Mouse (Mus musculus) right cerebral cortex, postnatal 4 days (tissue): ENCODE results near the gene Ypel3.
"Not testable (repeated sequence)": the region's sequence is repeated elsewhere in the genome, so short reads cannot be mapped to it uniquely, and the experiment has no call there.

Experiments
- DNase-seq: peaks from one replicate; pipeline ENCODE4 v3.0.0-alpha.2; 2022

Gene Ypel3

DNA sequence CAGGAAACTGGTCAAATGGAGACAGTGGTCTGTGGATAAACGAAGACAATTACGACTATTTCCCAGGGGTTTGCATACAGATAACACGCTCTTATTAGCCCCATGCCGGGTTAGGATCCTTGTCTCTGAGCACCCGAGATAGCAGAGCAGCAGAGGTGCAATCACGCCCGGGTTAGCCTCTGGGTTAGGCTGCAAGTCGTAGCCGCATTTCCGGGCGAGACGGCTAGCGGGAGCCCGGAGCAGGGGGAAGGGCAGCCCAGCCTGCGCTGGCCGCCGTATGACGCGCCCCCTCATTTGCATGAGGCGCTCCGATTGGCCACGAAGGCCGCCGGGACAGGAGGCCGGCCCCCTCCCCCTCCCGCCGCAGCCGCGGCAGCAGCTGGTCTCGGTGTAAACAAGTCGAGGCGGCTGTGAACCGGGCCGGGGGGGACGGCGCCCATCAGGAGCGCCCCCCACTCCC is at the start of gene Ypel3:
Gene Ypel3 (plus strand): TSS at position 358 of the 460 bp plus-strand sequence.
- peak; percentile 89 for DNase-seq

DNA sequence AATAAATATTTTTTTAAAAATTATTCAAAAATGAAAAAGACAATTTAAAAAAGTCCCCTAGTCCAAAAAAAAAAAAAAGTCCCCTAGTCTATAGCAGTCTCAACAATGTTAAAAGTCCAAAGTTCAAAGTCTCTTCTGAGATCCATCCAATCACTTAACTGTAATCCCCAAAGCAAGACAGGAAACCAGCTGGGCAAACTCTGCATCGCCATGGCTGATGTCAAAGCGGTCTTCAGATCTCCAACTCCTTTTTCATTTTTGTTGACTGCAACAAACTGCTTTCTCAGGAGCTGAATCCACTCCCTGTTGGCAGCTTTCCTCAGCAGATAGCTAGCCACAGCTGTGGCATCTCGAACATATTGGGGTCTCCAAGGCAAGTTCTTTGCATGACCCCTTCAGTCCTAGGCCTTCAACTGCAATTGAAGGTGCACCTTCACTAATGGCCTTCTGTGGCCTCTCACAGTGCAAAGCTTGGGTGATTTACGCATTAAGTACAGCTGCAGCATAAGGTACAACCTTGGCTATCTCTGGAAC is 46.4 kb upstream of the Ypel3 start:
- DNase-seq: not testable (repeated sequence)

DNA sequence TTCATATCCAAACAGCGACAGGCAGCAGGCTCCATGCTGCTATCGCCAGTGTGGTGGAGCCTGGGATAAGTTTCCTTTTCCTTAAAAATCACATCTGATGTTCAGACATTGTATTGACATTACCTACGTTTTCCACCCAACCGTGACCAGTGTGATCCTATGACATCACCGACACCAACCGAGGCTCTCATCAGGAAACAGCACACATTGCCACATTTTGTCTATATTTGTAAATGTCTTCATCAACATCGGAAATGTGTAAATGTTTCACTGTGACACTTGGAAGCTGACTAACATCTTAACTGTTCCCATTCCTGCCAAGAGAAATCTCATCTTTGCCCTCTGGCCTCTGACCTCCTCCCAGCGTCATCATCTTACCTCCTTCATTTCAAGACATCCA is 40.6 kb upstream of the Ypel3 start:
- no peak for DNase-seq

DNA sequence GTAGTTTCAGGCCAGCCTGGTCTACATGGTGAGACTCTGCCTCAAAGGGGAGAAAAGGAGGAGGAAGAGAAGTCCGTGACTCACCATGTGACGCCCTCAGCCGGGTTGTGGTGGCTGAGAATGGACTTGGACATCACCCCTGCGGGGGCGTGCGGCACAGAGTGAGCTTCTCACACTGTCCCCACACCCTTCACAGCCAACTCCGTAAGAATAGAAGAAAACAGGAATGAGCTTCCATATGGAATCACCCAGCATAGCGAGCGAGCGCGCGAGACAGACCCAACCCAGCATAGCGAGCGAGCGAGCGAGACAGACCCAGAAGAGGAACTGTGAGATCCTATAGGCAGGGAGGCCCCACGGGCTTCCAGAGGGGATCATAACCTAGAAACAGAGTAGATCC is 37.2 kb upstream of the Ypel3 start:
- DNase-seq: peak; percentile 11

DNA sequence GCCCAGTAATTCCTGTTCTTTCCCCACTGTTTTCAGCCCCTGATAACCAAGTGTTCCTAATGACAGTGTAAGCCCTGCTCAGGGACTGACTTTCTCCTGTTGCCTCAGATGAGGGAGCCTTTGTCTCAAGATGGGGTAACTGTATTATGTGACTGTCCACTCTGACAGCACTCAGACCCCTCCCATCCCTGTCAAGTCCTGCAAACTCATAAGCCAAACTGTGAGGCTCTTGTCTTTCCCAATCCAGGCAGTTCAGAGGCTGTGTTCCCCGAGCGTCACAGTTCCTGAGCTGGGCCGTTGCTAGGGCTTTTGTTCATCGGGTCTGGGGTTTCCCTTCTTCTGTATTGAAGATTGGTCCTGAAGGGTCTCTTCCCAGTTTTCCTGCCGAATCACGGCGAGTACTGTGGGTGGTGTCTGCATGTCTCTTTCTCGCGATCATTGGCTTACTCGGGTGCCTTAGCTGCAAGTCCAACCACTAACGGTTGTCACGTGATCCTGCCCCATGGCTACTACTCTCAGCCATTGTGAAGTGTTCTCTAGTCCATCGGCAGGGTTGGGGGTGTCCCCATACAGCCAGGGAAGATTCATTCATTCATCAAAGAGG is 36.5 kb upstream of the Ypel3 start:
- DNase-seq: no peak

DNA sequence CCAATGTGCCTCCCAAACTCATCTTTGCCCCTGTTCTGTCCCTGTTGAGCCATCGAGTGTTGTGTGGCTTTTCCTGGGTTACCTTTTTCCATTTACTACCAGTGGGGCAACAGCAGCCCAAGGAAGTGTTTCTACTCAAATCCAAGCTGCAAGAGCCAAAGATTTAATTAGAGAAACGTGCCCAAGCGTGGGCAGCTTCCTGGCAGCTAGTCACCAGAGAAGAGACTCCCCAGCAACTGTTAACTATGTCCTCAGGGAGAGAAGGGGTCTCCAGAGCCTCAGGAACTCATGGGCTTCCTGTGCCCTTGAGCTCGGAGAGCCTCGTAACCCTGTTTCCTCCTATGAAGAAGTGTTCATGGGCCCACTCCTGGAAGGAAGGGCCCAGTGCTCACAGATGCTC is 35.8 kb upstream of the Ypel3 start:
- no peak for DNase-seq

DNA sequence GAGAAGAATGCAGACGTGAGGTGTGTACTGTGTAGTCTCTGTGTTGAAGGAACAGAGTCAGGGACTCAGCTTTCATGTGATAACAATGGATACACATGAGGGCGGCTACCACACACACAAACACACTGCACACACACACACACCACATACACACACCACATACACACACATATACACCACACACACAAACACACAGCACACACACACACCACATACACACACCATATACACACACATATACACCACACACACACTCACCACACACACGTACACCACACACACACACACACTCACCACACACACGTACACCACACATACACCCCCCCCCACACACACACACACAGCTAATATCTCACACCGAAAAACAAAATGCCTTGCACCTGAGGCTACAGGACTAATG is 35.3 kb upstream of the Ypel3 start:
- DNase-seq: no peak

DNA sequence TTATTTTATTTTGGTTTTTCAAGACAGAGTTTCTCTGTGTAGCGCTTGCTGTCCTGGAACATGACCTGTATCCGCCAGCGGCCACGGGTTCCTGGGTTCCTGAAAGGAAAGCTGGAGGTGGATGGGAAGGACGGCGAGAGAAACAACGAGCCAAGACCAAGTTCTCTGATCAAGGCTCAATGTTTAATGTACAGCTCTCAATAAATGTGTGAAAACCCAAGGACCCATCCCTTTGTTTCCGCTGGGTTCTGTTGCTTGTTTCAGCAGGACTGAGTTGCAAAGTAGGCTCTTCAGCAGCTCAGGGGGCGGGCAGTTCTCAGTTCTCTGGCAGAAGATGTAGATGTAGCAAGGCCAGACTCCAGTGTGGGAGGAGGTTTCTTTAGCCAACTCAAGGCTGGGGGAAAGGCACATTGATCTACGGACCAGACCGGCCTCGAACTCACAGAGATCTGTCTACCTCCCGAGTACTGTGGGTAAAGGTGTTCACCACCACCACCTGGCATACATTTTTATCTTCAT is 34.7 kb upstream of the Ypel3 start:
- DNase-seq: no peak

DNA sequence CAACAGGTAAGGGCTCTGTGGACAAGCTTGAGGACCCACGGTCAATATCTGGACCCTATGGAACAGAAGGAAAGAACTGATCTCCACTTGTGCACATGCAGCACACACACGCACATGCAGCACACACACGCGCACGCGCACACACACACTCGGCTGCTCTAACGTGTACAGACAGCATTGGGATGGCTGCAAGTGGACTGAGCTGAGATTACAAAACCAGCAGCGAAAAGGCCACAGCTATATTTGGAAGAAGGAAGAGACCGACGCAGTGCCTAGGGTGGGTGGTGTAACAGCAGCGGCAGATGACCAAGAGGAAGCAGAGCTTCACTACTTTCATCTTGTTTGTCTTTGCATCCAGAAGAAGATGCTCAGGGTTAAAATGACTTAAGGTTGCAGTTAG is 30.7 kb upstream of the Ypel3 start:
- no peak for DNase-seq

DNA sequence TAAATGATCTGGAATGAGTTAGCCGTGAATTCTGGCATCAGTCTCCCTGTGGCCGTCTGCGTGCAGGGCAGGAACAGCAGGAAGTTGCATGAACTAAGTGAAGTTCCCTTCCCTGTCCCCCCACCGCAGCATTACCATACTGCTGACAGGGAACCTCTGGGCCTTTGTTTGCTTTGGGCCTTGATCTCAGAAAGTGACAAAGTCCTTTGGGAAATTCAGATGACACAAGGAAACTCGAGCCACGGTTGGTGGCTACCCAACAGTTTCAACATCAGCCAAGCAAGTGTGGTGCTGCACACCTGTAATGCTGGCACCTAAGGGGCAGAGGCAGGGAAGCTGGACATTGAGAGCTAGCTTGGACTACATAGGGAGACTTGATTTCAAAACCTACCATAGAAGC is 30.0 kb upstream of the Ypel3 start:
- DNase-seq: no peak

DNA sequence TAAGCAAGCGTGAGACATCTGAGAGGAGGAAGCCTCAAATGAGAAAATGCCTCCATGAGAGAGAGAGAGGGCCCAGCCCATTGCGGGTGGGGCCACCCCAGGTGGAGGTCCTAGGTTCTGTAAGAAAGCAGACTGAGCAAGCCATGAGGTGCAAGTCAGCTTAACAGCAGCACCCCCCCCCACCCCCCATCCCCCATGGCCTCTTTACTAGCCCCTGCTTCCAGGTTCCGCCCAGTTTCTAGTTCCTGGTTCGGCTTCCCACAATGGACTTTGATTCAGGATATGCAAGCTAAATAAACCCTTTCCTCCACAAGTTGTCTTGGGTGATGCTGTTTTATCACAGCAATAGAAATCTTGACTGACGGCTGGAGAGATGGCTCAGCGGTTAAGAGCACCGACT is 27.9 kb upstream of the Ypel3 start:
- DNase-seq: no peak

DNA sequence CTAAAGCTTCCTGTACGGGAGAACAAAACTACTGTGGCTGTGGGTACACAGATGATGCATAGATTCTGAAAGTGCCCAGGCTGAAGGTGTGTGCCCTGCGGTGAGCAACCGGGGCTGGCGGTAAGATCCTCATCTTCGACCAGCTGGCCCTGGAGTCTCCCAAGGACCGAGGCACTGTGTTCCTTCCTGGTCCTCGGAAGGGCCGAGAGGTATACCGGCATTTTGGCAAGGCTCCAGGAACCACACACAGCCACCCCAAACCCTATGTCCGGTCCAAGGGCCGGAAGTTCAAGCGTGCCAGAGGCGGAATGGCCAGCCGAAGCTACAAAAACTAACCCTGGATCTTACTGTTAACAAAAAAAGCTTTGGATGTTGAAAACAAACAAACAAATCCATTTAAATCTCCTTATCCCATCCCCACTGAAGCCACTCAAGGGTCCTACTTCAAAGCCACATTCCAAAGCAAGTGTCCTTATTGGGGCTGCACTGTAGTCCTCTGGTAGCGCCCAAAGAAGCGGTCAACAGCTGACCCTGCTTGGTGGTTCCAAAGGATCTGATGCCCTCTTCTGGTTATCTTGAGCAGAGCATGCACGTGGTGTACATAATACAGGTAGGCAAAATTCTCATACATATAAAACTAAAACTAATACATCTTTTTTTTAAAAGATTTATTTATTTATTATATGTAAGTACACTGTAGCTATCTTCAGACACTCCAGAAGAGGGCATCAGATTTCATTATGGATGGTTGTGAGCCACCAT is 27.0 kb upstream of the Ypel3 start:
- DNase-seq: no peak

DNA sequence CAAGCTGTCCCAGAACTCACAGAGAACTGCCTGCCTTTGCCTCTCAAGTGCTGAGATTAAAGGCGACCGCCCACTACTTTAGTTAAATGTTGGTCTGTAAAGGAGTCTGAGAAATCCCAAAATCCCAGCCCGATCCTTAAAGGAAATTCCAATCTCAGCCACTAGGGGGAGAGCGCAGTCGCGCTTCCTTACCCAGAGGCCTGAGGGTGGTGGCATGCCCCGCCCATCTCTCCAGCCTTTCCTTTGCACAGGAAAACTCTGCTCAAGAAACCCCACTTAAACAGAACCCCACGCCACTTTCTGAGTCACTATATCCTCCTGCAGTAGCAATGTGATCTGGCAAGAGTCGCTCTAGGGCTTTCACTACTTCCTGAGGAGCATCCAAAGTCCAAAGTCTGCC is 21.9 kb upstream of the Ypel3 start:
- peak; percentile 62 for DNase-seq

DNA sequence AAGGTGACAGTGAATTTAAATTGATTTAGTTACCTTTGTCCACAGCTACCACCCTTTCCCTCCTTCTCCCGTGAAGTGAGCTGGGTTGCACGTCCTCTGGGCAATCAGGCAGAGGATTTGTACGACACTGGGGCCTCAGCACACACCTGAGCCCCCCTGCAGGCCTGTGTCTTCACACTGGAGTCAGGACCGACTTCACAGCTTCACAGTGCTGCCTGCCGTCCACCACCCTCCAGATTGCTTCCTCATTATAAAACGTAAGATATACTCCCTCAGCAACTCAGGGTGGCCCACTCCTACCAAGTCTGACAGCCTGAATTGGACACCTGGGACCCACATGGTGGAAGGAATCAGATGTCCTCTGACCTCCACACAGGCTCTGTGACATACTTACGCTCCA is 18.2 kb upstream of the Ypel3 start:
- no peak for DNase-seq

DNA sequence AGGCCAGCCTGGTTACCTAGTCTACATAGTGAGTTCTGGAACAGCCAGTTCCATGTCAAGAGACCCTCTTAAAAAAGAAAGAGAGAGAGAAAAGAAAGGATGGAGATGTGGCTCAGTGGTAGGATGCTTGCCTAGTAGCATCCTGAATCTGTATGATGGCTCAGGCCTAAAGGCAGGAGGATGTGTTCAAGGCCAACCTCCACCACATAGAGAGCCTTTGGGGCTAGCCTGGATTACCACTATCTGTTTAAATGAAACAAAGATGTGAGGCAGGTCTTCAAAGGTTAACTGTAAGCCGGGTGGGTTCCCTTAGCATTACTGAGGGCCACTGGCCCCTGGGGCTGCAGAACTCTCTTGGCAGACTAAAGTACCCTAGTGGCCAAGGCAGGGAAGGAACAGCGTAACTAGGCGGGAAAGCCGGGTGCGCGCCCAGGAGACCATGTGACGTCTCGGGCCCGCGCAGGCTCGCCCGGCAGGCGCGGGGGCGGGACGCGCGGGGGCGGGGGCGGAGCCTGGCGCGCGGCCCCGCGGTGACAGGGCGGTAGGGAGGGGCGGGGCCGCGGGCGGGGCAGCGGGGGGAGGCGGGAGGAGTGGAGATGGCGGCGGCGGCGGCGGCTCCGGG is 17.6 kb upstream of the Ypel3 start, which contains the start of gene Mapk3:
Gene Mapk3 (plus strand): TSS at position 552 of the 622 bp plus-strand sequence.
- DNase-seq: peak; percentile 89

DNA sequence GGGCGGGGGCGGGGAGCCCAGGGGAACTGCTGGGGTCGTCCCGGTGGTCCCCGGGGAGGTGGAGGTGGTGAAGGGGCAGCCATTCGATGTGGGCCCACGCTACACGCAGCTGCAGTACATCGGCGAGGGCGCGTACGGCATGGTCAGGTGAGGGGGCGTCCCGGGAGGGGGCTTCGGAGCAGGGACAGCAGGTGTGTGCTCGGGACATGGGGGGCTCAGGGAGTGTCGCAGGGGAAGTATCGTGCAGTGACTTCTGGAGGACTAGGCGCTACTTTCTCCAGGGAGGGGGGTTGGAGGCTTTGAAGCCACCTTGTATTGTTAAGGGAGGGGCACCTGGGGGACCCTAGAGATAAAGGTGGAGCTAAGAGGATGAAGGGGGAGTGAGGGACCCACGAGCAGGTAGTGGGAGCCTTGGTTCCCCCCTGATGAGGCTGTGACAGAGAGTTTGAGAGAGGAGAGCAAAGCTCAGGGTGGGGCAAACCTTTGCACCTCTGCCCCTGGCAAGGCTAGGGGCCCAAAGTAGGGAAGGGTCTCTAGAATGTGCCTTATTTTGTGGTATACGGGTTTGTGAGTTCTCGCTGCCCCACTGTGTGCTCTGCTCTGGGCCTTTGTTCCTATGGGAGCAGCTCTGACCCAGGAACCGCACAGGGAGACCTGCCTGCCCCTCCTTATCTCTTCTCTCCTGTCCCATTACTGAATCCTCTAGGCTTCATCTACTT is 16.9 kb upstream of the Ypel3 start:
- no peak for DNase-seq

DNA sequence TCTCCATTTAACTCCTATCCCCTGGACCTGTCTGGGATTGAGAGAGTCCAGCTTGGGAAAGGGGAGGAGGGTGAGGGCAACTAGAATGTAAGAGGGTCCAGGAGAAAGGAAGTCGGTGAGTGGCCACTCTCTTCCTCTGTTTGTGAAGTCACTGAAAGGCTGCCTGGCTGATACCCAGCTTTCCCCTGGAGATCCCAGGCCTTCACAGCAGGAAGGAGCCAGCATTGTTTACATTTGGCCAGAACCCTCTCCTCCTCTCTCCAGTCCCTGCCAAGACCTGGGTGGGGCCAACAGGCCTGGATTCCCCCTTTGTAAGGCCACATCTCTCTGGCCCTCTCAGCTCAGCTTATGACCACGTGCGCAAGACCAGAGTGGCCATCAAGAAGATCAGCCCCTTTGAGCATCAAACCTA is 16.4 kb upstream of the Ypel3 start:
- no peak for DNase-seq

DNA sequence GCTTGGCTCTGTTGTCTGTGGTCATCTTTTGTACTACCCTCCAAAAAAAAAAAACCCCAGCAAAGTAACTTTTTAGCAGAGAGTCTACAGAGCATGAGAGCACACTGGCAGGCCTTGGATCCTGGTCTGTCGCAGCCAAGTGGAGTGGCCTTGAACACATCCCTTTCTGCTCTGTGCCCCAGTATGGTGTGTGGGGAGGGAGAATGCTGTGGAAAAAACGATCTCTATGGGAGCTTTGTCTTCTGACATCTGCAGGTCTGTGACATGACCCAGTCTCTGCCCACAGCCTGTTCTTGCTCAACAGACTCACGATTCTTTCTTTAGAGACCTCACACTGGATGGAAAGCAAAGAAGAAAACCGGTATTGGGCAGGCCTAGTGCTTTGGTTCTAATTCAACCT is 15.8 kb upstream of the Ypel3 start:
- no peak for DNase-seq

DNA sequence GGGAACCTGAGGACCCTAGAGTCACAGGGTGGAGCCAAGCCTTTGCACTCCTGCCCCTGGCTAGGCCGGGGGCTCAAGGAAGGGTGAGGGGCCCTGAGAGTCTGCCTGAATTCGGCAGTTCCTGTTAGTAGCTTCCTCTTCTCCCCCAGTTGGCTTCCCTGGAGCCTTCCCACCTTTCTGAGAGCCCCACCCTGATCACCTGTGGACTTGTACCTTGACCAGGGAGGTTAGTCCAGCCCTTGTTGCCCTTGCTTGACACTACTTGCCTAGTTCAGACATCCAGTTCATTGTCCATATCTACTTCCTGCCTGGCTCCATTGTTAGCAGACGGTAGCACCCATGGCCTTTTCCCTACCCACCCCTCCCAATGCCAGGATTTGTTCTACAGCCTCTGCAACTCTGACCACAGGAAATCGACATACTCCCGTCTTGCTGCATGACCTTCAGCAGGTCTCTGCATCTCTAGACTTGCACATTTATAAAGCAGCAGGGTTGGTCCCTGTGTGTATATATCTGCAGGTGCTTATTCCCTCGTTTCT is 15.2 kb upstream of the Ypel3 start:
- no peak for DNase-seq

DNA sequence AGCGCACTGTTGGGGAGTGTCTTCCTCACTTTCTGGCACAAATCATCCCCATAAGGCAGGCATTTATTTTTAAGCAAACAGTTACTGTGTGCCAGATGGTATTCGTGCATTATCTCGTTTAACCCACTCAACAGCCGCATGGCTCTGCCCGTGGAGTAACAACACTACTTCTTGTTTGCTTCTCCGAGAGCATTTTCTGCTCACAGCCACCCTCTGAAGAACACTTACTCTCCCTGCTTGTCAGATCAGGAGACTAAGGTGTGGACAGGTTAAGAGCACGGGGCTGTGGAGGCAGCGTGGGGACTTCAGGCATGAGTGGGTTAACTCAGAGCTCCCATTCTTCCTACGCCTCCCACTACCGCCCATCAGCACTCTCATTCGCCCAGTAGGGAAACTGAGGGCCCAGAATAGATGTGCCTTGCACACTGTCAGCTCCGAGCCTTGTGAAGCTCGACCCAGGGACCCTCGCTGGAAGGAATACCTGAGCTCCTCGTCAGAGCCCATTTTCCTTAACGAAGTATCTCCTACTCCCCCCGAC is 14.2 kb upstream of the Ypel3 start:
- no peak for DNase-seq

DNA sequence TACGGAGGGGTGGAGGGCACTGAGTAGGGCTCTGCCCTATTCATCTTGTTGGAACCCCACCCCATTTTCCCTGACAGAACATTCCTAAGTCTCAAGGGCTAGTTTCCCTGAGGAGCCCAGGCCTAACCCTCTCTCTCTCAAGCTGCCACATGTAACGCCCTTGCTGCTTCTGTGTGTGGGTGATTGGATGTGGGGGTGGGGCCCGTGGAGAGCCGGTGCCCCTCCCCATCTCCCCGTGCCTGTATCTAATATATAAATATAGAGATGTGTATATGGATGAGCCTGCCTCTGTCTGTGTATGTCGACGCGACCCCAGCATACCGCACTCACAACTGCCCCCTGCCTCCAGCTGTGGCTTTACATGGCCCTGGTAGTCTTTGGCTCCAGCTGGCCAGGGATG is 11.2 kb upstream of the Ypel3 start:
- no peak for DNase-seq

DNA sequence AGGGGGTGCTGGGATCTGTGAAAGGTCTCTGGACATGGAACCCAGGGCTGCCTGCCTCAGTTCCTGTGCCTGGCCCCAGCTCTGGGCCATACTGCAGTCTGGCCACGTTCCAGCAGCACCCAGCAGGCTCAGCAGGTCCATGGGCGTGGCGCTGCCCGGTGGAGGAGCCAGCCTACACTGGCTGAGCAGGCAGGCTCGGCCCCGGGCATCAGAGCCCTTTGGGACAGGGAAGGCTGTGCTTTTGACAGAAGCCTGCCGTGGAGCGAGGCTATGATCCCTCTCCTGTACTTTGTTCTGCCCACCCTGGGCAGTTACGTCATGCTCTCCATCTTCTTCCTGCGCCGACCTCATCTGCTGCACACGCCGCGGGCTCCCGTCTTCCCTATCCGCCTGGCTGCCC is 10.6 kb upstream of the Ypel3 start, which contains the start of gene Gdpd3:
Gene Gdpd3 (plus strand): TSS at position 134 of the 400 bp plus-strand sequence.
- DNase-seq: no peak
